Mouse (Mus musculus): ENCODE data around the gene Sgms1. TPM values are rescaled to one million over a fixed set of nuclear protein-coding genes. Genes with fewer than 3 reads are reported as not detected.

Sgms1 gene
- total RNA-seq, 4 experiments from 2014 or later: 46.6 to 58.3 (median 50.3) TPM

GRCm38 (mm10) chr19:32252451-32252850 is 137.1 kb downstream of the Sgms1 start:
- no peak for DNase-seq (ENCODE audit: low spot score in 2 of 2)

- DNase-seq (ENCODE audit: low spot score in 2 of 2): no peak
Observed at GRCm38 (mm10) chr19:32249181-32250130, 140.1 kb downstream of the Sgms1 start.

GRCm38 (mm10) chr19:32244881-32245280 is 144.6 kb downstream of the Sgms1 start:
- DNase-seq (ENCODE audit: low spot score in 2 of 2): no peak

GRCm38 (mm10) chr19:32243246-32243645 is 146.3 kb downstream of the Sgms1 start:
- no peak for DNase-seq (ENCODE audit: low spot score in 2 of 2)

GRCm38 (mm10) chr19:32242153-32242552 is 147.4 kb downstream of the Sgms1 start:
- no peak for DNase-seq (ENCODE audit: low spot score in 2 of 2)

- DNase-seq (ENCODE audit: low spot score in 2 of 2): no peak
Observed at GRCm38 (mm10) chr19:32240417-32240990, 149.0 kb downstream of the Sgms1 start.

- no peak for DNase-seq (ENCODE audit: low spot score in 2 of 2)
Observed at GRCm38 (mm10) chr19:32239925-32240324, 149.6 kb downstream of the Sgms1 start.

GRCm38 (mm10) chr19:32239459-32239792 is 150.1 kb downstream of the Sgms1 start:
- no peak for DNase-seq (ENCODE audit: low spot score in 2 of 2)

- DNase-seq (ENCODE audit: low spot score in 2 of 2): no peak
Observed at GRCm38 (mm10) chr19:32238722-32239458, 150.6 kb downstream of the Sgms1 start.

- DNase-seq (ENCODE audit: low spot score in 2 of 2): no peak
Observed at GRCm38 (mm10) chr19:32237685-32238084, 151.8 kb downstream of the Sgms1 start.

- no peak for DNase-seq (ENCODE audit: low spot score in 2 of 2)
Observed at GRCm38 (mm10) chr19:32237173-32237583, 152.3 kb downstream of the Sgms1 start.

GRCm38 (mm10) chr19:32234717-32235434 is 154.6 kb downstream of the Sgms1 start:
- DNase-seq (ENCODE audit: low spot score in 2 of 2): no peak

GRCm38 (mm10) chr19:32231292-32231691 is 158.2 kb downstream of the Sgms1 start:
- DNase-seq (ENCODE audit: low spot score in 2 of 2): no peak

- no peak for DNase-seq (ENCODE audit: low spot score in 2 of 2)
Observed at GRCm38 (mm10) chr19:32230798-32231197, 158.7 kb downstream of the Sgms1 start.

GRCm38 (mm10) chr19:32230301-32230700 is 159.2 kb downstream of the Sgms1 start:
- DNase-seq (ENCODE audit: low spot score in 2 of 2): no peak

- no peak for DNase-seq (ENCODE audit: low spot score in 2 of 2)
Observed at GRCm38 (mm10) chr19:32229776-32230175, 159.7 kb downstream of the Sgms1 start.

GRCm38 (mm10) chr19:32227175-32227574 is 162.3 kb downstream of the Sgms1 start:
- DNase-seq (ENCODE audit: low spot score in 2 of 2): no peak

- DNase-seq (ENCODE audit: low spot score in 2 of 2): no peak
Observed at GRCm38 (mm10) chr19:32225097-32225490, 164.4 kb downstream of the Sgms1 start.

- DNase-seq (ENCODE audit: low spot score in 2 of 2): no peak
Observed at GRCm38 (mm10) chr19:32224318-32225096, 165.0 kb downstream of the Sgms1 start.

GRCm38 (mm10) chr19:32223751-32224174 is 165.8 kb downstream of the Sgms1 start:
- no peak for DNase-seq (ENCODE audit: low spot score in 2 of 2)

GRCm38 (mm10) chr19:32222083-32222482 is 167.4 kb downstream of the Sgms1 start:
- DNase-seq (ENCODE audit: low spot score in 2 of 2): no peak

Measured in layer of hippocampus, adult 8-10 months (tissue).